Mouse (Mus musculus): ENCODE data around the gene Pigg.

DNA sequence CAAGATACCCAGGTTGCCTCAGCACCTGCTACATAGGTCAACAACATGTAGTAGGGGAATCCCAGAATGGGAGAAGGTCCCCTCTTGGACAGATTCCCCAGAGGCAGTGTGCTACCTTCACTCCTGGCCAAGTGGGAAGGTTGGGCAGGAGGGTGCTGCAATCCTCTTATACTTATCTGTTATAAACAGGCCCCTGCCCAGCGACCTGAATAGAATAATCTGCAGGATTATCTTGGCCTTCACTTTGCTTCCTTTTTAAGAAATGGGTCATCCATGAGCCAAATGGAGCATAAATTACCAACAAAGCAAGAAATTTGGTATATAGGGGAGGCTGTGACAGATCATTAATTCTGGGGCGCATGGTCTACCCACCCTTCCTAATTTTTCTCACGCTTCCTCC lies 77.3 kb downstream of the Pigg start:
- TF ChIP-seq CTCF (IDR thresholded peaks at IDR 0.05; ENCODE audit: borderline replicate concordance, insufficient read depth, low read depth, low read length) (no peak), POLR2A (IDR thresholded peaks at IDR 0.05; ENCODE audit: borderline replicate concordance, insufficient read depth, low read length) (no peak)

All from cerebellum, adult 2 months (tissue).